Mouse (Mus musculus) limb, embryonic 10.5 days (tissue): ENCODE results near the gene 1700029F12Rik. TPM values are rescaled to one million over a fixed set of nuclear protein-coding genes. Genes with fewer than 3 reads are reported as not detected.
A peak's percentile ranks its signal among the peaks of the same experiment; 100 is the strongest.

Source experiments
- DNase-seq: peaks from one replicate; pipeline ENCODE4 v3.0.0-alpha.2; 2017; ENCODE audit warnings: low spot score
- H3K27ac ChIP-seq: fragments of 300-500 bp; sonication (generic); 2 replicates; pipeline ENCODE4 v1.5.1; 2016; ENCODE audit warnings: mild to moderate bottlenecking
- H3K27me3 ChIP-seq: fragments of 300-500 bp; sonication (generic); 2 replicates; pipeline ENCODE4 v1.6.1; 2016; ENCODE audit warnings: low read depth, mild to moderate bottlenecking; ENCODE audit not compliant: poor library complexity, severe bottlenecking
- H3K36me3 ChIP-seq: fragments of 300-500 bp; sonication (generic); 2 replicates; pipeline ENCODE4 v1.6.1; 2016; ENCODE audit warnings: mild to moderate bottlenecking, moderate library complexity
- H3K4me1 ChIP-seq: fragments of 300-500 bp; sonication (generic); 2 replicates; pipeline ENCODE4 v1.6.1; 2016
- H3K4me3 ChIP-seq: fragments of 300-500 bp; sonication (generic); 2 replicates; pipeline ENCODE4 v1.5.1; 2016; ENCODE audit warnings: mild to moderate bottlenecking, moderate library complexity
- H3K9me3 ChIP-seq: fragments of 300-500 bp; sonication (generic); replicated peaks from 2 replicates; pipeline ENCODE4 v1.6.1; 2016; ENCODE audit warnings: mild to moderate bottlenecking
- WGBS: fragments of 180-500 bp; shearing (Covaris S2); methylation state at CpG from one replicate; pipeline ENCODE4 v1.1.7; 2016; 5-methylcytosine and 5-hydroxymethylcytosine counted together
- polyA plus RNA-seq: library from polyadenylated mRNA; unstranded; fragments of >200 nt; fragmentation: Nextera tagmentation; extraction: Ambion mirVana; gene quantifications from 2 replicates; pipeline ENCODE4 v1.2.1, GENCODE M21; 2016

Gene 1700029F12Rik
- polyA plus RNA-seq, 1 experiment from 2014 or later, result not detected

GRCm38 (mm10) chr13:97064413-97064812 lies 30.3 kb upstream of the 1700029F12Rik start:
- WGBS, result 48% methylated on average over 3 of the region's 3 CpGs
- no peak for DNase-seq
- peak overlapping the region; percentile 68 for H3K27ac ChIP-seq

DNA sequence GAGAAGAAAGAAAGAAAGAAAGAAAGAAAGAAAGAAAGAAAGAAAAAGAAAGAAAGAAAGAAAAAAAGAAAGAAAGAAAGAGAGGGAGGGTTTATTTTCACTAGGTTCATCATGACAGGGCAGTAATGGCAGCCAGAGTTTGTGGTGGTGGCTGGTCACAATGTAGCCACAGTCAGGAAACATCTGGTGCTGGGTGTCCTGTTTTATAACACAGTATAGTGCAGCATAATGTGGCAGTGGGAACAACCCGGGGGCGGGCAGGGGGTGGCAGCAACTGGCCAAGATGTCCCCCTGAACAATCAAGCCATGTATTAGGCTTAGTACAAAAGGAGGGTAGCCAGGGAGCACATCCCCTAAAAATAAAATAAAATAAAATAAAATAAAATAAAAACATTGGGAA lies 29.3 kb upstream of the 1700029F12Rik start:
- Histone ChIP-seq H3K9me3 (no peaks in the 10 kb centered on the region), H3K36me3 (no peaks in the 10 kb centered on the region), H3K4me3 (no peak overlapping the region), H3K27me3 (peaks cover 21% of the 10 kb centered on the region), H3K4me1 (peaks cover 20% of the 10 kb centered on the region), H3K27ac (no peak overlapping the region)
- 85% methylated on average over 2 of the region's 2 CpGs for WGBS
- no peak for DNase-seq

More at GRCm38 (mm10) chr13:97064413-97064812, 30.3 kb upstream of the 1700029F12Rik start:
- no peak overlapping the region for H3K4me3 ChIP-seq
- H3K4me1 ChIP-seq, result peaks cover 20% of the 10 kb centered on the region
- peaks cover 26% of the 10 kb centered on the region for H3K27me3 ChIP-seq
- H3K9me3 ChIP-seq, result no peaks in the 10 kb centered on the region
- H3K36me3 ChIP-seq, result no peaks in the 10 kb centered on the region

- DNase-seq, result no peak
- no peak overlapping the region for H3K4me3 ChIP-seq
- WGBS, result 93% methylated on average over 3 of the region's 3 CpGs
These were observed 28.0 kb upstream of the 1700029F12Rik start for GRCm38 (mm10) chr13:97062151-97062550.

GRCm38 (mm10) chr13:97060331-97060730 lies 26.2 kb upstream of the 1700029F12Rik start:
- Histone ChIP-seq H3K27ac (no peak overlapping the region), H3K36me3 (no peaks in the 10 kb centered on the region), H3K4me1 (peaks cover 17% of the 10 kb centered on the region), H3K9me3 (no peaks in the 10 kb centered on the region), H3K27me3 (no peaks in the 10 kb centered on the region), H3K4me3 (no peak overlapping the region)
- no peak for DNase-seq
- WGBS, result 75% methylated on average over 3 of the region's 8 CpGs

More at GRCm38 (mm10) chr13:97062151-97062550, 28.0 kb upstream of the 1700029F12Rik start:
- Histone ChIP-seq H3K36me3 (no peaks in the 10 kb centered on the region), H3K4me1 (peaks cover 19% of the 10 kb centered on the region), H3K27me3 (peaks cover 9% of the 10 kb centered on the region), H3K27ac (no peak overlapping the region), H3K9me3 (no peaks in the 10 kb centered on the region)

DNA sequence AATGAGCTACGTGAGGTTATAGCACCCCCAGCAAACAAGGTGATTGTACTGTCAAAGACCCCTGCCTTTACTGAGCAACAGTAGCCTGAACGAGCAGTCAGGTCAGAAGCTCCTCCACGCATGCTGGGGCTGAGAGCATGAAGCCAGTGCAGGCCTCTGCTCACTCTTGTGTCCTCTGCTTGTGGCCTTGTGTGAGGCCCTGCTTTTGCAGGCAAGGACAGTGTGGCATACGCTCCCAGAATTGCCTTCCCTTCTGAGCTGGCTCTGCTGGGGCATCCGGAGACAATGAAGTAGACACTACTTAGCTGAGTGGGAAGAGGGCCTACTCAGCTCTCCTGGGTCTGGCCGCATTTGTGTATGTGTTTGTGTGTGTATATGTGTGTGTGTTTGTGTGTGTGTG lies 25.6 kb upstream of the 1700029F12Rik start:
- Histone ChIP-seq H3K27ac (no peak overlapping the region), H3K36me3 (no peaks in the 10 kb centered on the region), H3K27me3 (no peaks in the 10 kb centered on the region), H3K4me3 (no peak overlapping the region), H3K9me3 (no peaks in the 10 kb centered on the region), H3K4me1 (peaks cover 15% of the 10 kb centered on the region)
- WGBS, result 91% methylated on average over 6 of the region's 6 CpGs
- no peak for DNase-seq

- Histone ChIP-seq H3K27ac (no peak overlapping the region), H3K9me3 (no peaks in the 10 kb centered on the region), H3K4me1 (peaks cover 6% of the 10 kb centered on the region), H3K36me3 (no peaks in the 10 kb centered on the region), H3K27me3 (no peaks in the 10 kb centered on the region), H3K4me3 (no peak overlapping the region)
- WGBS, result 58% methylated on average over 4 of the region's 4 CpGs
- DNase-seq, result no peak
These were observed 23.7 kb upstream of the 1700029F12Rik start for GRCm38 (mm10) chr13:97057817-97058216.

DNA sequence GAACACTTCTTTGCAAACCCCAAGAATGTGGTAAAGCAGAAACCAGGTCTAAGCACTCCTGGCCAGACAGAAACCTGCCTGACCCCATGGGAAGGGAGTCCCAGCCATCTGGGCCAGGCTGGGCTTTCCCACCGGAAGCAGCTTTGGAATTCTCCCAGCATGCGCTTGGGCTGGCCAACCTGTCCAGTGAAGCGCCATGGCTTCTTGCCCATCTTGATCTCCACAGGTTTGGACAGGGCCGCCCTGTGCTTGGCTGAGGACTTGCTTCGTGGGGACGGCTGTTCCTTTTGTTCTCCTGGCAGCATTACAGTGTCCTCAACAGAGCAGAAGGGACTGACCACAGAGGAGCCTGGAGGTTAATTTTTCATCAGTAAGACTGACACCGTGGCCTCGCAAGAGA lies 19.7 kb upstream of the 1700029F12Rik start:
- Histone ChIP-seq H3K4me1 (peaks cover 6% of the 10 kb centered on the region), H3K9me3 (no peaks in the 10 kb centered on the region), H3K27ac (no peak overlapping the region), H3K4me3 (no peak overlapping the region), H3K27me3 (no peaks in the 10 kb centered on the region), H3K36me3 (no peaks in the 10 kb centered on the region)
- WGBS, result 87% methylated on average over 8 of the region's 8 CpGs
- no peak for DNase-seq

GRCm38 (mm10) chr13:97052667-97053066 lies 18.5 kb upstream of the 1700029F12Rik start:
- 21% methylated on average over 11 of the region's 11 CpGs for WGBS
- Histone ChIP-seq H3K4me1 (peaks cover 3% of the 10 kb centered on the region; the same call in 1 of the 2 replicates), H3K27ac (no peak overlapping the region), H3K4me3 (no peak overlapping the region), H3K9me3 (no peaks in the 10 kb centered on the region), H3K27me3 (no peaks in the 10 kb centered on the region), H3K36me3 (no peaks in the 10 kb centered on the region)
- peak; percentile 78 for DNase-seq

- Histone ChIP-seq H3K27me3 (no peaks in the 10 kb centered on the region), H3K27ac (no peak overlapping the region), H3K36me3 (no peaks in the 10 kb centered on the region), H3K4me1 (no peaks in the 10 kb centered on the region), H3K9me3 (no peaks in the 10 kb centered on the region), H3K4me3 (no peak overlapping the region)
- no peak for DNase-seq
- WGBS, result 87% methylated on average over 6 of the region's 6 CpGs
These were observed 17.0 kb upstream of the 1700029F12Rik start for GRCm38 (mm10) chr13:97051158-97051557.

DNA sequence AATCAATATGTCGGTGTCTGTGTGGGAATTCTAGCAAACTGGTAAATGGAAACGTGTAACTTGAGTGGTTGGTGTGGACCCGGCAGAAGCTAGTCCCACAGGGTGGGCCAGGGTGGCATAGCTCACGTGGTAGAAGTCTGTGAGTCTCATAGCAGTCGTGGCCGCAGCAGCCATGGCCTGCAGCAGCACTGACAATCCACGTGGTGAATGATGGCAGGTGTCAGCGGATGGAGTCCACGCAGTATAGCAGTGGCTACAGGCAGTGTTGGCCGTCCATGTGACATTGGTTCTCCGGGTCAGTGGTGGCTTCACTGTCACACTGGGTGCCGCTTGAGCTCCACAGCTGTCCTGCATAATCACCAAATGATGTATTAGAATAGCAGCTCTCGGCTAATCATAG lies 4.1 kb downstream of the 1700029F12Rik start:
- Histone ChIP-seq H3K9me3 (no peaks in the 10 kb centered on the region), H3K4me3 (no peak overlapping the region), H3K36me3 (no peaks in the 10 kb centered on the region), H3K27me3 (no peaks in the 10 kb centered on the region), H3K27ac (no peak overlapping the region), H3K4me1 (no peaks in the 10 kb centered on the region)
- no peak for DNase-seq
- 91% methylated on average over 13 of the region's 13 CpGs for WGBS

GRCm38 (mm10) chr13:97021906-97022305 lies 12.3 kb downstream of the 1700029F12Rik start:
- no peak overlapping the region for H3K4me3 ChIP-seq
- H3K9me3 ChIP-seq, result no peaks in the 10 kb centered on the region
- no peaks in the 10 kb centered on the region for H3K27me3 ChIP-seq
- WGBS, result 65% methylated on average over 4 of the region's 4 CpGs
- no peak overlapping the region for H3K27ac ChIP-seq
- DNase-seq, result no peak
- no peaks in the 10 kb centered on the region for H3K4me1 ChIP-seq
- no peaks in the 10 kb centered on the region for H3K36me3 ChIP-seq

- no peak for DNase-seq
- Histone ChIP-seq H3K27ac (no peak overlapping the region), H3K4me1 (no peaks in the 10 kb centered on the region), H3K27me3 (no peaks in the 10 kb centered on the region), H3K36me3 (no peaks in the 10 kb centered on the region), H3K4me3 (no peak overlapping the region), H3K9me3 (no peaks in the 10 kb centered on the region)
- WGBS, result 81% methylated on average over 5 of the region's 5 CpGs
These were observed 14.0 kb downstream of the 1700029F12Rik start for GRCm38 (mm10) chr13:97020122-97020521.

GRCm38 (mm10) chr13:97017711-97018110 lies 16.5 kb downstream of the 1700029F12Rik start:
- WGBS, result 87% methylated on average over 3 of the region's 3 CpGs
- H3K9me3 ChIP-seq, result no peaks in the 10 kb centered on the region
- no peaks in the 10 kb centered on the region for H3K36me3 ChIP-seq
- H3K27me3 ChIP-seq, result no peaks in the 10 kb centered on the region
- H3K27ac ChIP-seq, result no peak overlapping the region
- no peak for DNase-seq
- no peak overlapping the region for H3K4me3 ChIP-seq
- no peaks in the 10 kb centered on the region for H3K4me1 ChIP-seq

DNA sequence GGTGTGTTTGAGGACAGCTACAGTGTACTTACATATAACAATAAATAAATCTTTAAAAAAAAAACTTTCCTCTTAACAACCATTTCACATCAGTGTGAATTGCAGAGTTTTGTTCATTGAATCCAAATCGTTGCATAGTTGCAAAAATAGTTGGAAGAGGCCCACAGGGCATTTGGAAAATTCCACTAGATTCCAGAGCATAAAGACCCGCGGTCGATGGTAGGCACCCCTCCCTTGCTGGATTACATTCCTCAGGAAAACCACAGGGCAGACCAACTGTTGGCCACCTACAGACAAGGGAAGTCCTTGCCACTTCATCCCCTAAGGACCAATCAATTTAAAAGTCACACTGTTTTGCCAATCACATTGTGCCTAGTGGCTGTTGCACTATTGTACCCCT lies 19.8 kb downstream of the 1700029F12Rik start:
- H3K36me3 ChIP-seq, result no peaks in the 10 kb centered on the region

More for the DNA sequence above, 19.8 kb downstream of the 1700029F12Rik start:
- WGBS, result 90% methylated on average over 4 of the region's 4 CpGs
- H3K4me1 ChIP-seq, result no peaks in the 10 kb centered on the region
- DNase-seq, result no peak
- H3K27ac ChIP-seq, result no peak overlapping the region
- no peak overlapping the region for H3K4me3 ChIP-seq
- H3K9me3 ChIP-seq, result no peaks in the 10 kb centered on the region
- H3K27me3 ChIP-seq, result no peaks in the 10 kb centered on the region
